Mouse (Mus musculus) liver, embryonic 16.5 days (tissue): ENCODE measurements around the gene Gpld1. TPM values are rescaled to one million over a fixed set of nuclear protein-coding genes. Genes with fewer than 3 reads are reported as not detected.

Experiments used
- ATAC-seq: fragments of 200-750 bp; cut with Nextera tagmentation; 2 replicates; pipeline ENCODE4 v1.8.0; 2017; ENCODE audit warnings: low read depth, mild to moderate bottlenecking, moderate number of reproducible peaks, moderate library complexity
- H3K27ac ChIP-seq: fragments of 300-500 bp; sonication (generic); 2 replicates; pipeline ENCODE4 v1.5.1; 2014; ENCODE audit warnings: mild to moderate bottlenecking, low read length
- H3K27me3 ChIP-seq: fragments of 300-500 bp; sonication (generic); 2 replicates; pipeline ENCODE4 v1.6.1; 2014; ENCODE audit warnings: low read depth, low read length, mixed read lengths; ENCODE audit not compliant: control insufficient read depth, insufficient read depth
- H3K36me3 ChIP-seq: fragments of 300-500 bp; sonication (generic); 2 replicates; pipeline ENCODE4 v1.6.1; 2014; ENCODE audit warnings: mild to moderate bottlenecking; ENCODE audit not compliant: control insufficient read depth, insufficient read depth
- H3K4me1 ChIP-seq: fragments of 300-500 bp; sonication (generic); 2 replicates; pipeline ENCODE4 v1.6.1; 2014; ENCODE audit warnings: low read depth, low read length, mixed read lengths; ENCODE audit not compliant: control insufficient read depth
- H3K4me2 ChIP-seq: fragments of 300-500 bp; sonication (generic); 2 replicates; pipeline ENCODE4 v1.6.1; 2014; ENCODE audit warnings: low read depth, low read length, mixed read lengths
- H3K4me3 ChIP-seq: fragments of 300-500 bp; sonication (generic); 2 replicates; pipeline ENCODE4 v1.5.1; 2014; ENCODE audit warnings: low read depth, mild to moderate bottlenecking, low read length
- H3K9ac ChIP-seq: fragments of 300-500 bp; sonication (generic); 2 replicates; pipeline ENCODE4 v1.6.1; 2014; ENCODE audit warnings: low read depth, low read length
- H3K9me3 ChIP-seq: fragments of 300-500 bp; sonication (generic); replicated peaks from 2 replicates; pipeline ENCODE4 v1.6.1; 2016; ENCODE audit warnings: low read length; ENCODE audit not compliant: control insufficient read depth
- WGBS: fragments of 180-500 bp; shearing (Covaris S2); extraction: QIAGEN DNeasy Blood & Tissue Kit; methylation state at CpG from one replicate; pipeline ENCODE4 v1.1.7; 2014; ENCODE audit not compliant: insufficient replicate concordance; 5-methylcytosine and 5-hydroxymethylcytosine counted together
- polyA plus RNA-seq: library from polyadenylated mRNA; unstranded; fragments of >200 nt; fragmentation: Nextera tagmentation; extraction: Ambion mirVana; gene quantifications from 2 replicates; pipeline ENCODE4 v1.2.1, GENCODE M21; 2015

Gene Gpld1
- polyA plus RNA-seq, 1 experiment from 2014 or later, result 24.5 TPM

GRCm38 (mm10) chr13:24915831-24916230 is 27.1 kb upstream of the Gpld1 start:
- H3K4me1 ChIP-seq, result no peaks in the 10 kb centered on the region
- 66% methylated on average over 13 of the region's 13 CpGs for WGBS
- H3K36me3 ChIP-seq, result no peaks in the 10 kb centered on the region
- no peak overlapping the region for H3K27ac ChIP-seq
- no peak overlapping the region for H3K9ac ChIP-seq
- ATAC-seq, result no peak
- no peak overlapping the region for H3K4me2 ChIP-seq
- H3K4me3 ChIP-seq, result no peak overlapping the region
- no peaks in the 10 kb centered on the region for H3K9me3 ChIP-seq
- H3K27me3 ChIP-seq, result no peaks in the 10 kb centered on the region

GRCm38 (mm10) chr13:24920333-24920977 is 22.5 kb upstream of the Gpld1 start:
- 14% methylated on average over 5 of the region's 5 CpGs for WGBS
- H3K9me3 ChIP-seq, result no peaks in the 10 kb centered on the region
- no peak overlapping the region for H3K27ac ChIP-seq
- no peaks in the 10 kb centered on the region for H3K4me1 ChIP-seq
- no peaks in the 10 kb centered on the region for H3K27me3 ChIP-seq
- ATAC-seq, result no peak
- no peaks in the 10 kb centered on the region for H3K36me3 ChIP-seq
- no peak overlapping the region for H3K4me2 ChIP-seq
- H3K9ac ChIP-seq, result no peak overlapping the region
- no peak overlapping the region for H3K4me3 ChIP-seq

- Histone ChIP-seq H3K36me3 (no peaks in the 10 kb centered on the region), H3K27me3 (no peaks in the 10 kb centered on the region), H3K4me3 (no peak overlapping the region), H3K4me1 (no peaks in the 10 kb centered on the region), H3K27ac (no peak overlapping the region), H3K9me3 (no peaks in the 10 kb centered on the region), H3K9ac (no peak overlapping the region), H3K4me2 (no peak overlapping the region)
- no peak for ATAC-seq
- 73% methylated on average over 6 of the region's 6 CpGs for WGBS
These were observed 21.7 kb upstream of the Gpld1 start for GRCm38 (mm10) chr13:24921281-24921680.

- no peaks in the 10 kb centered on the region for H3K4me1 ChIP-seq
- no peaks in the 10 kb centered on the region for H3K36me3 ChIP-seq
- WGBS, result 82% methylated on average over 5 of the region's 5 CpGs
- no peaks in the 10 kb centered on the region for H3K9me3 ChIP-seq
- H3K9ac ChIP-seq, result no peak overlapping the region
- no peak overlapping the region for H3K27ac ChIP-seq
- ATAC-seq, result no peak
- no peak overlapping the region for H3K4me3 ChIP-seq
- no peaks in the 10 kb centered on the region for H3K27me3 ChIP-seq
- no peak overlapping the region for H3K4me2 ChIP-seq
These were observed 19.0 kb upstream of the Gpld1 start for GRCm38 (mm10) chr13:24923991-24924390.

- Histone ChIP-seq H3K9me3 (no peaks in the 10 kb centered on the region), H3K36me3 (no peaks in the 10 kb centered on the region), H3K9ac (no peak overlapping the region), H3K4me2 (no peak overlapping the region), H3K27ac (no peak overlapping the region), H3K4me1 (no peaks in the 10 kb centered on the region), H3K4me3 (no peak overlapping the region), H3K27me3 (no peaks in the 10 kb centered on the region)
- ATAC-seq, result no peak
These were observed 12.4 kb upstream of the Gpld1 start for GRCm38 (mm10) chr13:24930591-24930990.

GRCm38 (mm10) chr13:24933199-24933598 is 9.8 kb upstream of the Gpld1 start:
- 36% methylated on average over 7 of the region's 7 CpGs for WGBS
- no peak overlapping the region for H3K4me3 ChIP-seq
- H3K4me2 ChIP-seq, result no peak overlapping the region
- H3K27ac ChIP-seq, result no peak overlapping the region
- H3K4me1 ChIP-seq, result no peaks in the 10 kb centered on the region
- no peaks in the 10 kb centered on the region for H3K9me3 ChIP-seq
- peaks cover 22% of the 10 kb centered on the region for H3K27me3 ChIP-seq
- ATAC-seq, result 0 out of 2 replicates have a peak, but pooled peaks have one; percentile 14
- no peaks in the 10 kb centered on the region for H3K36me3 ChIP-seq
- H3K9ac ChIP-seq, result no peak overlapping the region

- no peak overlapping the region for H3K27ac ChIP-seq
- peak overlapping the region; percentile 69 for H3K4me3 ChIP-seq
- no peaks in the 10 kb centered on the region for H3K9me3 ChIP-seq
- H3K27me3 ChIP-seq, result peaks cover 28% of the 10 kb centered on the region
- ATAC-seq, result no peak
- 36% methylated on average over 5 of the region's 5 CpGs for WGBS
- peak overlapping the region; percentile 61 for H3K4me2 ChIP-seq
- H3K4me1 ChIP-seq, result no peaks in the 10 kb centered on the region
- H3K36me3 ChIP-seq, result no peaks in the 10 kb centered on the region
- peak overlapping the region; percentile 69; the same call in 1 of the 2 replicates for H3K9ac ChIP-seq
These were observed 6.2 kb upstream of the Gpld1 start for GRCm38 (mm10) chr13:24936772-24937107.

- H3K27me3 ChIP-seq, result peaks cover 28% of the 10 kb centered on the region
- peak within 1 kb of the TSS; percentile 44; the same call in 1 of the 2 replicates for H3K27ac ChIP-seq
- peak within 1 kb of the TSS; percentile 61 for H3K4me2 ChIP-seq
- ATAC-seq, result peak; percentile 71
- under 1% methylated on average over 75 of the region's 75 CpGs for WGBS
- no peaks in the 10 kb centered on the region for H3K4me1 ChIP-seq
- H3K9me3 ChIP-seq, result no peaks in the 10 kb centered on the region
- H3K9ac ChIP-seq, result peak within 1 kb of the TSS; percentile 69
- H3K36me3 ChIP-seq, result no peaks in the 10 kb centered on the region
- peak within 1 kb of the TSS; percentile 69 for H3K4me3 ChIP-seq
These were observed 5.7 kb upstream of the Gpld1 start, which contains the start of gene Aldh5a1 for GRCm38 (mm10) chr13:24937108-24937838. Aldh5a1 (minus strand) TSS chr13:24937661.

- H3K4me1 ChIP-seq, result no peaks in the 10 kb centered on the region
- ATAC-seq, result peak; percentile 13; the same call in 1 of the 2 replicates
- H3K36me3 ChIP-seq, result no peaks in the 10 kb centered on the region
- H3K4me3 ChIP-seq, result peak overlapping the region; percentile 69
- H3K4me2 ChIP-seq, result peak overlapping the region; percentile 61
- no peaks in the 10 kb centered on the region for H3K9me3 ChIP-seq
- H3K27me3 ChIP-seq, result peaks cover 28% of the 10 kb centered on the region
- no peak overlapping the region for H3K27ac ChIP-seq
- H3K9ac ChIP-seq, result peak overlapping the region; percentile 69; the same call in 1 of the 2 replicates
- 15% methylated on average over 12 of the region's 12 CpGs for WGBS
These were observed 5.1 kb upstream of the Gpld1 start for GRCm38 (mm10) chr13:24937839-24938166.
